Mouse (Mus musculus): Measurements from ENCODE around the gene Prkca. TPM values are rescaled to one million over a fixed set of nuclear protein-coding genes. Genes with fewer than 3 reads are reported as not detected.
A peak's percentile ranks its signal among the peaks of the same experiment; 100 is the strongest.

Prkca gene
- polyA plus RNA-seq, 1 experiment, result 16.8 TPM

GRCm38 (mm10) chr11:107950658-107951057 is 393.1 kb downstream of the Prkca start:
- no peak for DNase-seq
- no peak overlapping the region for H3K4me3 ChIP-seq (replicated peaks; ENCODE audit: insufficient read depth, low read depth, low read length)
- no peaks in the 10 kb centered on the region for H3K27me3 ChIP-seq (ENCODE audit: control insufficient read depth, insufficient read depth, low read length)
- TF ChIP-seq CTCF (IDR thresholded peaks at IDR 0.05; ENCODE audit: borderline replicate concordance, insufficient read depth, low read depth, low read length) (no peak), POLR2A (IDR thresholded peaks at IDR 0.05; ENCODE audit: borderline replicate concordance, insufficient read depth, low read length) (no peak)
- H3K4me1 ChIP-seq (ENCODE audit: control insufficient read depth, insufficient read depth, low read length), result peaks cover 7% of the 10 kb centered on the region
- no peak overlapping the region for H3K27ac ChIP-seq (ENCODE audit: insufficient read depth, low read length)
- 70% methylated on average over 4 of the region's 4 CpGs for WGBS

GRCm38 (mm10) chr11:107950211-107950610 is 393.5 kb downstream of the Prkca start:
- no peaks in the 10 kb centered on the region for H3K27me3 ChIP-seq (ENCODE audit: control insufficient read depth, insufficient read depth, low read length)
- peaks cover 7% of the 10 kb centered on the region for H3K4me1 ChIP-seq (ENCODE audit: control insufficient read depth, insufficient read depth, low read length)
- no peak overlapping the region for H3K4me3 ChIP-seq (replicated peaks; ENCODE audit: insufficient read depth, low read depth, low read length)
- 23% methylated on average over 9 of the region's 9 CpGs for WGBS
- TF ChIP-seq POLR2A (IDR thresholded peaks at IDR 0.05; ENCODE audit: borderline replicate concordance, insufficient read depth, low read length) (no peak), CTCF (IDR thresholded peaks at IDR 0.05; ENCODE audit: borderline replicate concordance, insufficient read depth, low read depth, low read length) (no peak)
- H3K27ac ChIP-seq (ENCODE audit: insufficient read depth, low read length), result no peak overlapping the region
- peak in 1 of 2 experiments; percentile 14 for DNase-seq

GRCm38 (mm10) chr11:107947951-107948350 is 395.8 kb downstream of the Prkca start:
- 96% methylated on average over 1 of the region's 1 CpGs for WGBS
- no peak for TF ChIP-seq CTCF (IDR thresholded peaks at IDR 0.05; ENCODE audit: borderline replicate concordance, insufficient read depth, low read depth, low read length)
- no peak for TF ChIP-seq POLR2A (IDR thresholded peaks at IDR 0.05; ENCODE audit: borderline replicate concordance, insufficient read depth, low read length)
- no peak overlapping the region for H3K4me3 ChIP-seq (replicated peaks; ENCODE audit: insufficient read depth, low read depth, low read length)
- H3K27ac ChIP-seq (ENCODE audit: insufficient read depth, low read length), result no peak overlapping the region
- H3K27me3 ChIP-seq (ENCODE audit: control insufficient read depth, insufficient read depth, low read length), result no peaks in the 10 kb centered on the region
- H3K4me1 ChIP-seq (ENCODE audit: control insufficient read depth, insufficient read depth, low read length), result peaks cover 7% of the 10 kb centered on the region
- no peak for DNase-seq

- TF ChIP-seq POLR2A (IDR thresholded peaks at IDR 0.05; ENCODE audit: borderline replicate concordance, insufficient read depth, low read length) (no peak), CTCF (IDR thresholded peaks at IDR 0.05; ENCODE audit: borderline replicate concordance, insufficient read depth, low read depth, low read length) (no peak)
- DNase-seq, result no peak
- WGBS, result 73% methylated on average over 5 of the region's 5 CpGs
- H3K4me1 ChIP-seq (ENCODE audit: control insufficient read depth, insufficient read depth, low read length), result peaks cover 5% of the 10 kb centered on the region
- H3K27me3 ChIP-seq (ENCODE audit: control insufficient read depth, insufficient read depth, low read length), result no peaks in the 10 kb centered on the region
- no peak overlapping the region for H3K27ac ChIP-seq (ENCODE audit: insufficient read depth, low read length)
- no peak overlapping the region for H3K4me3 ChIP-seq (replicated peaks; ENCODE audit: insufficient read depth, low read depth, low read length)
Observed at GRCm38 (mm10) chr11:107946823-107947222, 396.9 kb downstream of the Prkca start.

GRCm38 (mm10) chr11:107936929-107937328 is 406.8 kb downstream of the Prkca start:
- Histone ChIP-seq H3K27me3 (ENCODE audit: control insufficient read depth, insufficient read depth, low read length) (no peaks in the 10 kb centered on the region), H3K4me3 (replicated peaks; ENCODE audit: insufficient read depth, low read depth, low read length) (no peak overlapping the region), H3K27ac (ENCODE audit: insufficient read depth, low read length) (no peak overlapping the region), H3K4me1 (ENCODE audit: control insufficient read depth, insufficient read depth, low read length) (no peaks in the 10 kb centered on the region; the same call in 1 of the 2 replicates)
- TF ChIP-seq POLR2A (IDR thresholded peaks at IDR 0.05; ENCODE audit: borderline replicate concordance, insufficient read depth, low read length), result no peak
- no peak for TF ChIP-seq CTCF (IDR thresholded peaks at IDR 0.05; ENCODE audit: borderline replicate concordance, insufficient read depth, low read depth, low read length)
- WGBS, result 94% methylated on average over 2 of the region's 2 CpGs
- no peak for DNase-seq

GRCm38 (mm10) chr11:107931721-107932120 is 412.0 kb downstream of the Prkca start:
- WGBS, result 67% methylated on average over 7 of the region's 7 CpGs
- no peak overlapping the region for H3K4me3 ChIP-seq (replicated peaks; ENCODE audit: insufficient read depth, low read depth, low read length)
- H3K27ac ChIP-seq (ENCODE audit: insufficient read depth, low read length), result no peak overlapping the region
- no peaks in the 10 kb centered on the region; the same call in 1 of the 2 replicates for H3K4me1 ChIP-seq (ENCODE audit: control insufficient read depth, insufficient read depth, low read length)
- H3K27me3 ChIP-seq (ENCODE audit: control insufficient read depth, insufficient read depth, low read length), result no peaks in the 10 kb centered on the region
- TF ChIP-seq CTCF (IDR thresholded peaks at IDR 0.05; ENCODE audit: borderline replicate concordance, insufficient read depth, low read depth, low read length), result no peak
- no peak for TF ChIP-seq POLR2A (IDR thresholded peaks at IDR 0.05; ENCODE audit: borderline replicate concordance, insufficient read depth, low read length)
- DNase-seq, result no peak

- 88% methylated on average over 11 of the region's 11 CpGs for WGBS
- Histone ChIP-seq H3K27me3 (ENCODE audit: control insufficient read depth, insufficient read depth, low read length) (no peaks in the 10 kb centered on the region), H3K4me1 (ENCODE audit: control insufficient read depth, insufficient read depth, low read length) (no peaks in the 10 kb centered on the region; the same call in 1 of the 2 replicates), H3K4me3 (replicated peaks; ENCODE audit: insufficient read depth, low read depth, low read length) (no peak overlapping the region), H3K27ac (ENCODE audit: insufficient read depth, low read length) (no peak overlapping the region)
- TF ChIP-seq CTCF (IDR thresholded peaks at IDR 0.05; ENCODE audit: borderline replicate concordance, insufficient read depth, low read depth, low read length) (no peak), POLR2A (IDR thresholded peaks at IDR 0.05; ENCODE audit: borderline replicate concordance, insufficient read depth, low read length) (no peak)
- no peak for DNase-seq
Observed at GRCm38 (mm10) chr11:107931288-107931687, 412.4 kb downstream of the Prkca start.

- WGBS, result 63% methylated on average over 3 of the region's 3 CpGs
- DNase-seq, result no peak
- H3K27me3 ChIP-seq (ENCODE audit: control insufficient read depth, insufficient read depth, low read length), result no peaks in the 10 kb centered on the region
- no peaks in the 10 kb centered on the region for H3K4me1 ChIP-seq (ENCODE audit: control insufficient read depth, insufficient read depth, low read length)
- no peak overlapping the region for H3K27ac ChIP-seq (ENCODE audit: insufficient read depth, low read length)
- no peak overlapping the region for H3K4me3 ChIP-seq (replicated peaks; ENCODE audit: insufficient read depth, low read depth, low read length)
- TF ChIP-seq POLR2A (IDR thresholded peaks at IDR 0.05; ENCODE audit: borderline replicate concordance, insufficient read depth, low read length) (no peak), CTCF (IDR thresholded peaks at IDR 0.05; ENCODE audit: borderline replicate concordance, insufficient read depth, low read depth, low read length) (no peak)
Observed at GRCm38 (mm10) chr11:107929712-107930111, 414.0 kb downstream of the Prkca start.

Data from cerebellum, adult 2 months (tissue).